Mouse (Mus musculus) CH12.LX (cell line): ENCODE results near the gene Rhbdl2. TPM values are rescaled to one million over a fixed set of nuclear protein-coding genes. Genes with fewer than 3 reads are reported as not detected.

Source experiments
- DNase-seq: peaks from one replicate; pipeline ENCODE4 v3.0.0-alpha.2; 2013; ENCODE audit errors: extremely low read depth
- H3K27ac ChIP-seq: 2 replicates; pipeline ENCODE4 v1.5.1; 2012; ENCODE audit warnings: low read depth, mild to moderate bottlenecking, control low read depth, moderate library complexity; ENCODE audit not compliant: insufficient read depth
- H3K27me3 ChIP-seq: replicated peaks from 2 replicates; pipeline ENCODE3; 2012; ENCODE audit warnings: inconsistent platforms
- H3K36me3 ChIP-seq, 2 experiments: replicated peaks in 1 of 2; 2 replicates each; pipeline versions ENCODE3 to v1.6.1; 2012; ENCODE audit warnings: inconsistent platforms in 1 of 2, low read length in 1 of 2, mild to moderate bottlenecking in 1 of 2, mixed read lengths in 1 of 2, moderate library complexity in 1 of 2; ENCODE audit not compliant: control insufficient read depth in 1 of 2, insufficient read depth in 1 of 2
- H3K4me1 ChIP-seq, 2 experiments: 2 replicates each; pipeline ENCODE4 v1.6.1; 2012; ENCODE audit warnings: inconsistent platforms in 1 of 2, moderate library complexity in 1 of 2; ENCODE audit not compliant: insufficient read depth in 2 of 2, control insufficient read depth in 1 of 2
- H3K4me2 ChIP-seq: 2 replicates; pipeline ENCODE4 v1.6.1; 2012; ENCODE audit warnings: low read depth, mild to moderate bottlenecking, control low read depth; ENCODE audit not compliant: poor library complexity, insufficient read depth, severe bottlenecking
- H3K4me3 ChIP-seq, 3 experiments: fragments of 150-350 bp in 1 of 3; sonication (generic) in 1 of 3; replicated peaks in 1 of 3; 2 replicates each; pipeline versions ENCODE3 to v1.5.1; 2011 to 2012; ENCODE audit warnings: low read depth in 2 of 3, low read length in 2 of 3, mild to moderate bottlenecking in 2 of 3, moderate library complexity in 2 of 3, control low read depth in 1 of 3, improper control_type of control experiment in 1 of 3, inconsistent platforms in 1 of 3, mixed read lengths in 1 of 3; ENCODE audit not compliant: poor library complexity in 1 of 3
- H3K79me2 ChIP-seq: replicated peaks from 2 replicates; pipeline ENCODE4 v1.6.1; 2012; ENCODE audit warnings: mild to moderate bottlenecking, moderate library complexity; ENCODE audit not compliant: control insufficient read depth, poor library complexity, insufficient read depth, severe bottlenecking; ENCODE audit errors: extremely low read depth
- H3K9ac ChIP-seq: 2 replicates; pipeline ENCODE4 v1.6.1; 2012; ENCODE audit warnings: low read depth, mild to moderate bottlenecking, control low read depth, moderate library complexity; ENCODE audit not compliant: insufficient read depth
- H3K9me3 ChIP-seq: replicated peaks from 2 replicates; pipeline ENCODE3; 2012; ENCODE audit warnings: low read length, inconsistent platforms, mixed read lengths
- CHD1 ChIP-seq: IDR thresholded peaks from 2 replicates; pipeline ENCODE4 v1.6.1; 2012; ENCODE audit warnings: low read depth, low read length, improper control_type of control experiment, inconsistent platforms
- E2F4 ChIP-seq: IDR thresholded peaks from 2 replicates; pipeline ENCODE4 v1.6.1; 2011; ENCODE audit warnings: low read depth, low read length, improper control_type of control experiment; ENCODE audit not compliant: insufficient replicate concordance
- ELF1 ChIP-seq: IDR thresholded peaks from 2 replicates; pipeline ENCODE4 v1.6.1; 2014; ENCODE audit warnings: low read depth, mild to moderate bottlenecking, inconsistent platforms, low read length, improper control_type of control experiment
- ETS1 ChIP-seq: conservative IDR thresholded peaks from 2 replicates; pipeline ENCODE4 v1.6.1; 2012; ENCODE audit warnings: low read depth, mild to moderate bottlenecking, inconsistent platforms, low read length, improper control_type of control experiment, moderate library complexity
- GABPA ChIP-seq: IDR thresholded peaks from 2 replicates; pipeline ENCODE4 v1.6.1; 2012; ENCODE audit warnings: low read depth, low read length, improper control_type of control experiment, inconsistent platforms; ENCODE audit not compliant: insufficient replicate concordance
- JUN ChIP-seq: IDR thresholded peaks from 2 replicates; pipeline ENCODE4 v1.6.1; 2011; ENCODE audit warnings: low read depth, mild to moderate bottlenecking, low read length, improper control_type of control experiment, moderate library complexity; ENCODE audit not compliant: insufficient read depth
- JUND ChIP-seq: conservative IDR thresholded peaks from 2 replicates; pipeline ENCODE4 v1.6.1; 2011; ENCODE audit warnings: low read depth, low read length, improper control_type of control experiment
- MAFK ChIP-seq: IDR thresholded peaks from 2 replicates; pipeline ENCODE4 v1.6.1; 2011; ENCODE audit warnings: low read length, improper control_type of control experiment; ENCODE audit not compliant: insufficient replicate concordance
- MAX ChIP-seq: IDR thresholded peaks from 2 replicates; pipeline ENCODE4 v1.6.1; 2011; ENCODE audit warnings: low read length, improper control_type of control experiment
- MAZ ChIP-seq: IDR thresholded peaks from 2 replicates; pipeline ENCODE4 v1.6.1; 2012; ENCODE audit warnings: low read depth, mild to moderate bottlenecking, inconsistent platforms, low read length, improper control_type of control experiment, moderate library complexity
- MXI1 ChIP-seq: IDR thresholded peaks from 2 replicates; pipeline ENCODE4 v1.6.1; 2011; ENCODE audit warnings: mild to moderate bottlenecking, low read depth, low read length, improper control_type of control experiment
- POLR2A ChIP-seq: IDR thresholded peaks from 2 replicates; pipeline ENCODE4 v1.6.1; 2011; ENCODE audit warnings: low read depth, mild to moderate bottlenecking, improper control_type of control experiment, low read length
- POLR2AphosphoS2 ChIP-seq: IDR thresholded peaks from 2 replicates; pipeline ENCODE4 v1.6.1; 2011; ENCODE audit warnings: low read depth, low read length, improper control_type of control experiment
- RCOR1 ChIP-seq: conservative IDR thresholded peaks from 2 replicates; pipeline ENCODE4 v1.6.1; 2012; ENCODE audit warnings: low read depth, mild to moderate bottlenecking, inconsistent platforms, low read length, improper control_type of control experiment
- TBP ChIP-seq: conservative IDR thresholded peaks from 2 replicates; pipeline ENCODE4 v1.6.1; 2011; ENCODE audit warnings: low read depth, low read length, improper control_type of control experiment
- TCF12 ChIP-seq: IDR thresholded peaks from 2 replicates; pipeline ENCODE4 v1.6.1; 2014; ENCODE audit warnings: low read depth, mild to moderate bottlenecking, inconsistent platforms, low read length, improper control_type of control experiment
- UBTF ChIP-seq: IDR thresholded peaks from 2 replicates; pipeline ENCODE4 v1.6.1; 2012; ENCODE audit warnings: low read depth, mild to moderate bottlenecking, inconsistent platforms, low read length, improper control_type of control experiment, moderate library complexity
- USF1 ChIP-seq: IDR thresholded peaks from 2 replicates; pipeline ENCODE4 v1.6.1; 2014; ENCODE audit warnings: low read depth, mild to moderate bottlenecking, inconsistent platforms, low read length, improper control_type of control experiment
- ZKSCAN1 ChIP-seq: IDR thresholded peaks from 2 replicates; pipeline ENCODE4 v1.6.1; 2012; ENCODE audit warnings: low read depth, inconsistent platforms, low read length, improper control_type of control experiment, borderline replicate concordance
- ZMIZ1 ChIP-seq: IDR thresholded peaks from 2 replicates; pipeline ENCODE4 v1.6.1; 2012; ENCODE audit warnings: low read depth, mild to moderate bottlenecking, inconsistent platforms, low read length, improper control_type of control experiment
- ZNF384 ChIP-seq: IDR thresholded peaks from 2 replicates; pipeline ENCODE4 v1.6.1; 2012; ENCODE audit warnings: low read depth, low read length, improper control_type of control experiment, inconsistent platforms
- dilution Hi-C: fragments of 300-500 bp; cut with MboI; formaldehyde crosslinking; loops from 2 replicates; pipeline ENCODE4 v1.14.3; 2020; ENCODE audit warnings: low sequenced_read_pairs; ENCODE audit not compliant: extremely low pct_unique_long_range_greater_than_20kb, extremely low pct_ligation_motif_present
- in situ Hi-C: fragments of 300-500 bp; cut with MboI; formaldehyde crosslinking; loops from 3 replicates; pipeline ENCODE4 v1.14.3; 2019; ENCODE audit warnings: low sequenced_read_pairs, low pct_ligation_motif_present, low pct_unique_long_range_greater_than_20kb, mixed read lengths
- polyA plus RNA-seq: library from polyadenylated mRNA; unstranded; fragments of >175 nt; gene quantifications from 2 replicates; pipeline ENCODE4 v1.2.1, GENCODE M21; 2012; ENCODE audit warnings: low read depth; ENCODE audit not compliant: insufficient read length
- total RNA-seq, 2 experiments: library from RNA; depleted of rRNA; stranded (reverse); fragments of 300-350 nt in 1 of 2; fragments of >200 nt in 1 of 2; gene quantifications; 2 replicates each; pipeline ENCODE4 v1.2.3; 2012 to 2014

The Rhbdl2 gene
- total and polyA plus RNA-seq, 3 experiments, result not detected

- TF ChIP-seq POLR2AphosphoS2, result peak; percentile 47; the same call in 1 of the 2 replicates
- peak; percentile 84 for TF ChIP-seq POLR2A
- peak; percentile 95 for TF ChIP-seq MAZ
- TF ChIP-seq CHD1, result peak; percentile 98
- TF ChIP-seq JUND, result no peak
- no peak for TF ChIP-seq GABPA
- TF ChIP-seq MXI1, result peak; percentile 83
- no peak; the same call in 1 of the 2 replicates for TF ChIP-seq MAFK
- TF ChIP-seq ELF1, result peak; percentile 84
- TF ChIP-seq USF1, result no peak
- TF ChIP-seq ZNF384, result no peak
- TF ChIP-seq TBP, result 0 out of 2 replicates have a peak, but pooled peaks have one; percentile 23
- peak; percentile 64; the same call in 1 of the 2 replicates for TF ChIP-seq ZMIZ1
- TF ChIP-seq TCF12, result peak; percentile 90
- TF ChIP-seq JUN, result no peak
- TF ChIP-seq ETS1, result peak; percentile 12; the same call in 1 of the 2 replicates
- TF ChIP-seq E2F4, result no peak
- peak; percentile 65; the same call in 1 of the 2 replicates for TF ChIP-seq MAX
- TF ChIP-seq UBTF, result no peak
- TF ChIP-seq RCOR1, result no peak; the same call in 1 of the 2 replicates
Observed at GRCm38 (mm10) chr4:123750152-123750651, 37.5 kb upstream of the Rhbdl2 start, which contains the start of gene Akirin1 (continued).

GRCm38 (mm10) chr4:123750707-123751312 is 36.9 kb upstream of the Rhbdl2 start:
- peak overlapping the region; percentile 57 to 93 (median 58) for H3K4me3 ChIP-seq
- peak overlapping the region; percentile 92 for H3K4me2 ChIP-seq
- H3K79me2 ChIP-seq, result peaks cover 40% of the 10 kb centered on the region
- DNase-seq, result peak; percentile 41
- H3K27ac ChIP-seq, result no peak overlapping the region
- no peaks in the 10 kb centered on the region for H3K9me3 ChIP-seq
- H3K9ac ChIP-seq, result peak overlapping the region; percentile 71
- TF ChIP-seq ZKSCAN1 (no peak), TBP (0 out of 2 replicates have a peak, but pooled peaks have one; percentile 7)
- peaks cover 0 to 10% of the 10 kb centered on the region in 2 experiments for H3K36me3 ChIP-seq
- dilution Hi-C loops (no loop called here), in situ Hi-C loops (no loop called here)
- H3K27me3 ChIP-seq, result peaks cover 2% of the 10 kb centered on the region
- peaks cover 10 to 36% of the 10 kb centered on the region in 2 experiments for H3K4me1 ChIP-seq
